Comparison of ENCODE assay signal across 8 mouse cellular contexts in genomic region chr9:100454664-100454993, GRCm38 (mm10). TPM values are rescaled to one million over a fixed set of nuclear protein-coding genes. Genes with fewer than 3 reads are reported as not detected.
DNase-seq lines count a peak whose midpoint lies in the region; ATAC-seq and TF ChIP-seq lines count a peak whose summit lies in the region.

No protein-coding gene starts in this region.

- no peak for TF ChIP-seq POLR2A in MEL (IDR thresholded peaks at IDR 0.05; ENCODE audit: control insufficient read depth in 1 of 2, insufficient read depth in 1 of 2, low read depth in 1 of 2, low read length in 2 of 2, poor library complexity in 1 of 2)

- no peak for TF ChIP-seq CTCF in MEL (IDR thresholded peaks at IDR 0.05 in 2 of 3, conservative IDR thresholded peaks at IDR 0.05 in 1 of 3; ENCODE audit: control insufficient read depth in 1 of 3, insufficient read depth in 1 of 3, low read depth in 2 of 3, low read length in 3 of 3, poor library complexity in 1 of 3, severe bottlenecking in 1 of 3)

- peak overlapping the region; percentile 65 for H3K4me2 ChIP-seq in heart, embryonic 11.5 days
- peak overlapping the region; percentile 66 for H3K4me2 ChIP-seq in hindbrain, embryonic 14.5 days (replicated peaks)
- peak overlapping the region; percentile 59 for H3K4me2 ChIP-seq in midbrain, embryonic 12.5 days (replicated peaks)

- H3K79me2 ChIP-seq in MEL (ENCODE audit: control insufficient read depth, insufficient read depth, low read length, poor library complexity), result no peaks in the 10 kb centered on the region

- WGBS in heart, embryonic 11.5 days (ENCODE audit: insufficient replicate concordance), result 18% methylated on average over 9 of the region's 9 CpGs
- 17% methylated on average over 9 of the region's 9 CpGs for WGBS in hindbrain, embryonic 14.5 days
- 30% methylated on average over 9 of the region's 9 CpGs for WGBS in midbrain, embryonic 12.5 days

- no peak overlapping the region for H3K27ac ChIP-seq in heart, embryonic 11.5 days (ENCODE audit: low read depth, low read length)
- no peak overlapping the region for H3K27ac ChIP-seq in MEL (ENCODE audit: control insufficient read depth, low read depth, low read length)
- no peak overlapping the region for H3K27ac ChIP-seq in hindbrain, embryonic 14.5 days
- no peak overlapping the region for H3K27ac ChIP-seq in midbrain, embryonic 12.5 days (replicated peaks)

- intact Hi-C loops in heart, postnatal 25 days (cut with DNase I), result loop anchor here (1.0 to 2.0 kb wide), 4 partner anchors 40 to 464 kb away; no protein-coding TSS in a partner anchor
- intact Hi-C loops in left cerebral cortex, postnatal 36 days (cut with DNase I), result loop anchor here (2.0 to 10.0 kb wide), 4 partner anchors 188 to 703 kb away; no protein-coding TSS in a partner anchor

- no peaks in the 10 kb centered on the region for H3K36me3 ChIP-seq in heart, embryonic 11.5 days (ENCODE audit: control insufficient read depth, insufficient read depth, low read length)
- no peaks in the 10 kb centered on the region for H3K36me3 ChIP-seq in MEL (ENCODE audit: control insufficient read depth in 1 of 2, insufficient read depth in 2 of 2, low read length in 2 of 2)
- H3K36me3 ChIP-seq in hindbrain, embryonic 14.5 days (replicated peaks; ENCODE audit: control insufficient read depth, insufficient read depth), result no peaks in the 10 kb centered on the region
- no peaks in the 10 kb centered on the region for H3K36me3 ChIP-seq in midbrain, embryonic 12.5 days

- no peak for DNase-seq in heart, postnatal 25 days (ENCODE audit: low spot score)
- no peak for DNase-seq in MEL (ENCODE audit: low read depth, low spot score)
- no peak for DNase-seq in hindbrain, embryonic 14.5 days (ENCODE audit: low spot score)
- no peak for DNase-seq in left cerebral cortex, postnatal 36 days (ENCODE audit: low spot score in 2 of 2)
- no peak for DNase-seq in layer of hippocampus, adult 8-10 months (ENCODE audit: low spot score in 2 of 2)
- DNase-seq in spleen, postnatal 14 days (ENCODE audit: low spot score in 2 of 2), result no peak

- peak overlapping the region; percentile 41 for H3K4me3 ChIP-seq in heart, embryonic 11.5 days (ENCODE audit: low read depth, low read length)
- H3K4me3 ChIP-seq in MEL (ENCODE audit: control insufficient read depth in 1 of 2, insufficient read depth in 1 of 2, low read depth in 2 of 2, low read length in 2 of 2), result peak overlapping the region; percentile 67 to 88
- peak overlapping the region; percentile 28 for H3K4me3 ChIP-seq in hindbrain, embryonic 14.5 days (replicated peaks; ENCODE audit: low read length)
- peak overlapping the region; percentile 32 for H3K4me3 ChIP-seq in midbrain, embryonic 12.5 days

- peak overlapping the region; percentile 47; the same call in 1 of the 2 replicates for H3K9ac ChIP-seq in heart, embryonic 11.5 days (ENCODE audit: low read depth, low read length)
- H3K9ac ChIP-seq in MEL (ENCODE audit: control insufficient read depth, low read depth, low read length, poor library complexity, severe bottlenecking), result peak overlapping the region; percentile 80
- H3K9ac ChIP-seq in hindbrain, embryonic 14.5 days, result peak overlapping the region; percentile 36
- peak overlapping the region; percentile 31; the same call in 1 of the 2 replicates for H3K9ac ChIP-seq in midbrain, embryonic 12.5 days (replicated peaks)

- no peak for TF ChIP-seq RAD21 in MEL (IDR thresholded peaks at IDR 0.05; ENCODE audit: low read depth, low read length)

- ATAC-seq in heart, embryonic 11.5 days (replicated peaks; ENCODE audit: insufficient number of reproducible peaks, low FRiP score, low TSS enrichment), result no peak
- no peak for ATAC-seq in hindbrain, embryonic 14.5 days (ENCODE audit: low FRiP score)
- no peak for ATAC-seq in midbrain, embryonic 12.5 days (ENCODE audit: low FRiP score, low read depth)

- H3K9me3 ChIP-seq in heart, embryonic 11.5 days (replicated peaks; ENCODE audit: control insufficient read depth, low read length), result no peaks in the 10 kb centered on the region
- H3K9me3 ChIP-seq in MEL (replicated peaks; ENCODE audit: insufficient read depth, low read length), result no peaks in the 10 kb centered on the region
- no peaks in the 10 kb centered on the region for H3K9me3 ChIP-seq in hindbrain, embryonic 14.5 days (ENCODE audit: control insufficient read depth, low read length)
- no peaks in the 10 kb centered on the region for H3K9me3 ChIP-seq in midbrain, embryonic 12.5 days

- no peak for TF ChIP-seq EP300 in MEL (IDR thresholded peaks at IDR 0.05; ENCODE audit: low read depth in 1 of 2, low read length in 2 of 2)

- H3K4me1 ChIP-seq in heart, embryonic 11.5 days (ENCODE audit: control insufficient read depth, insufficient read depth, low read length), result no peaks in the 10 kb centered on the region; the same call in 1 of the 2 replicates
- H3K4me1 ChIP-seq in MEL (ENCODE audit: control insufficient read depth in 1 of 2, insufficient read depth in 2 of 2, low read length in 2 of 2), result peaks cover 0 to 5% of the 10 kb centered on the region in 2 experiments; a peak in 1 of 4 replicates
- H3K4me1 ChIP-seq in hindbrain, embryonic 14.5 days (replicated peaks; ENCODE audit: control insufficient read depth, insufficient read depth, low read length), result peaks cover 9% of the 10 kb centered on the region; the same call in 1 of the 2 replicates
- H3K4me1 ChIP-seq in midbrain, embryonic 12.5 days, result peaks cover 7% of the 10 kb centered on the region

- no peaks in the 10 kb centered on the region for H3K27me3 ChIP-seq in heart, embryonic 11.5 days (ENCODE audit: control insufficient read depth, insufficient read depth, low read length)
- no peaks in the 10 kb centered on the region for H3K27me3 ChIP-seq in MEL (ENCODE audit: control insufficient read depth in 1 of 2, insufficient read depth in 2 of 2, low read length in 2 of 2)
- no peaks in the 10 kb centered on the region for H3K27me3 ChIP-seq in hindbrain, embryonic 14.5 days (ENCODE audit: control insufficient read depth, insufficient read depth, low read length)
- H3K27me3 ChIP-seq in midbrain, embryonic 12.5 days, result peaks cover 14% of the 10 kb centered on the region; the same call in 1 of the 2 replicates

TF ChIP-seq in MEL, 35 proteins besides CTCF, POLR2A, EP300 and RAD21:
- TF ChIP-seq MYB (IDR thresholded peaks at IDR 0.05; ENCODE audit: low read depth, low read length) (no peak), NRF1 (IDR thresholded peaks at IDR 0.05; ENCODE audit: insufficient read depth, low read depth, low read length, poor library complexity, severe bottlenecking) (no peak), SIN3A (IDR thresholded peaks at IDR 0.05; ENCODE audit: low read length) (no peak), TCF12 (IDR thresholded peaks at IDR 0.05; ENCODE audit: low read depth, low read length) (no peak), MXI1 (IDR thresholded peaks at IDR 0.05; ENCODE audit: low read depth, low read length) (peak; percentile 1; the same call in 1 of the 2 replicates)

RNA-seq across cellular contexts. Expression of gene Il20rb, which starts 32.0 kb away (rescaled TPM):
- polyA plus RNA-seq in heart, embryonic 11.5 days (2014; fragmentation: Nextera tagmentation; extraction: Ambion mirVana), result 0.39 and 0.89 TPM in 2 replicates
- 1 to 10 TPM in 1 of 2 experiments, under 1 TPM in 1; 0.87 to 1.0 TPM for total RNA-seq in heart, postnatal 25 days (2021)
- total RNA-seq in MEL (2012; rRNA removed), result 0.50 and 0.65 TPM in 2 replicates
- polyA plus RNA-seq in MEL (2012; ENCODE audit: insufficient read depth in 1 of 2, insufficient read length in 2 of 2, low read depth in 1 of 2, low replicate concordance in 2 of 2, missing spikeins in 1 of 2), result 1 to 10 TPM in 1 of 2 experiments, not detected in 1; 1.9 TPM
- 0.29 and 0.57 TPM in 2 replicates for polyA plus RNA-seq in hindbrain, embryonic 14.5 days (2014; fragmentation: Nextera tagmentation; extraction: Ambion mirVana)
- polyA plus RNA-seq in midbrain, embryonic 12.5 days (2016; fragmentation: Nextera tagmentation; extraction: Ambion mirVana), result 0.97 and 1.4 TPM in 2 replicates
- total RNA-seq in left cerebral cortex, postnatal 36 days (2021), result 1 to 10 TPM in 1 of 2 experiments, under 1 TPM in 1; 0.25 to 1.1 TPM
- total RNA-seq in layer of hippocampus, adult 8-10 months (2022), result 1 to 10 TPM; 2.5 to 4.9 (median 3.9) TPM
